Mouse (Mus musculus) heart, embryonic 11.5 days (tissue): ENCODE results near the gene Olfr658. TPM values are rescaled to one million over a fixed set of nuclear protein-coding genes. Genes with fewer than 3 reads are reported as not detected.

Experiments used
- polyA plus RNA-seq: library from polyadenylated mRNA; unstranded; fragments of >200 nt; fragmentation: Nextera tagmentation; extraction: Ambion mirVana; gene quantifications from 2 replicates; pipeline ENCODE4 v1.2.1, GENCODE M21; 2014

Olfr658 gene
- polyA plus RNA-seq, 1 experiment from 2014 or later = 0.09 TPM

Other genes with a start within 250 kb of the Olfr658 start
- not detected in 2 replicates for gene Trim30c, start 246.5 kb downstream of the Olfr658 start, polyA plus RNA-seq
- 0.45 and 0.80 TPM in 2 replicates for gene Trim30a, start 182.1 kb downstream of the Olfr658 start, polyA plus RNA-seq
- 0.07 TPM in 1 of 2 replicates, not detected in the other for gene Trim30d, start 139.5 kb downstream of the Olfr658 start, polyA plus RNA-seq
- not detected in 2 replicates for gene Olfr651, start 97.2 kb downstream of the Olfr658 start, polyA plus RNA-seq
- not detected in 2 replicates for gene Olfr652, start 86.4 kb downstream of the Olfr658 start, polyA plus RNA-seq
- not detected in 2 replicates for gene Olfr653, start 70.0 kb downstream of the Olfr658 start, polyA plus RNA-seq
- not detected in 2 replicates for gene Olfr654, start 60.3 kb downstream of the Olfr658 start, polyA plus RNA-seq
- not detected in 2 replicates for gene Olfr655, start 45.5 kb downstream of the Olfr658 start, polyA plus RNA-seq
- not detected in 2 replicates for gene Olfr656, start 33.4 kb downstream of the Olfr658 start, polyA plus RNA-seq
- gene Olfr657, start 22.5 kb downstream of the Olfr658 start, polyA plus RNA-seq = not detected in 2 replicates
- gene Olfr659, start 19.4 kb upstream of the Olfr658 start, polyA plus RNA-seq = not detected in 2 replicates
- not detected in 2 replicates for gene Olfr661, start 39.2 kb upstream of the Olfr658 start, polyA plus RNA-seq
- not detected in 2 replicates for gene Usp17le, start 130.2 kb upstream of the Olfr658 start, polyA plus RNA-seq
- gene Usp17lb, start 195.3 kb upstream of the Olfr658 start, polyA plus RNA-seq = not detected in 2 replicates
- gene Usp17la, start 209.7 kb upstream of the Olfr658 start, polyA plus RNA-seq = not detected in 2 replicates
- gene Olfr665, start 230.7 kb upstream of the Olfr658 start, polyA plus RNA-seq = not detected in 2 replicates
- gene Olfr666, start 248.6 kb upstream of the Olfr658 start, polyA plus RNA-seq = not detected in 2 replicates